Mouse (Mus musculus) embryonic facial prominence, embryonic 12.5 days (tissue): ENCODE results near the gene Enpp3. TPM values are rescaled to one million over a fixed set of nuclear protein-coding genes. Genes with fewer than 3 reads are reported as not detected.
A peak's percentile ranks its signal among the peaks of the same experiment; 100 is the strongest.

Experiments used
- ATAC-seq: fragments of 200-750 bp; cut with Nextera tagmentation; 2 replicates; pipeline ENCODE4 v1.8.0; 2017; ENCODE audit not compliant: insufficient number of reproducible peaks, insufficient read depth, low FRiP score, low TSS enrichment
- H3K27ac ChIP-seq: fragments of 300-500 bp; sonication (generic); 2 replicates; pipeline ENCODE4 v1.5.1; 2016; ENCODE audit warnings: mild to moderate bottlenecking
- H3K27me3 ChIP-seq: fragments of 300-500 bp; sonication (generic); 2 replicates; pipeline ENCODE4 v1.6.1; 2016; ENCODE audit warnings: mild to moderate bottlenecking, moderate library complexity
- H3K36me3 ChIP-seq: fragments of 300-500 bp; sonication (generic); 2 replicates; pipeline ENCODE4 v1.6.1; 2016; ENCODE audit warnings: mild to moderate bottlenecking
- H3K4me1 ChIP-seq: fragments of 300-500 bp; sonication (generic); 2 replicates; pipeline ENCODE4 v1.6.1; 2016
- H3K4me2 ChIP-seq: fragments of 300-500 bp; sonication (generic); replicated peaks from 2 replicates; pipeline ENCODE4 v1.6.1; 2016; ENCODE audit warnings: mild to moderate bottlenecking, moderate library complexity
- H3K4me3 ChIP-seq: fragments of 300-500 bp; sonication (generic); 2 replicates; pipeline ENCODE4 v1.5.1; 2016; ENCODE audit warnings: mild to moderate bottlenecking
- H3K9ac ChIP-seq: fragments of 300-500 bp; sonication (generic); 2 replicates; pipeline ENCODE4 v1.6.1; 2016; ENCODE audit warnings: mild to moderate bottlenecking, moderate library complexity
- H3K9me3 ChIP-seq: fragments of 300-500 bp; sonication (generic); 2 replicates; pipeline ENCODE4 v1.6.1; 2016; ENCODE audit warnings: mild to moderate bottlenecking, moderate library complexity
- WGBS: fragments of 180-500 bp; shearing (Covaris S2); methylation state at CpG from one replicate; pipeline ENCODE4 v1.1.7; 2016; 5-methylcytosine and 5-hydroxymethylcytosine counted together
- polyA plus RNA-seq: library from polyadenylated mRNA; unstranded; fragments of >200 nt; fragmentation: Nextera tagmentation; extraction: Ambion mirVana; gene quantifications from 2 replicates; pipeline ENCODE4 v1.2.1, GENCODE M21; 2016

The Enpp3 gene
- 6.2 and 8.1 TPM in 2 replicates for polyA plus RNA-seq

- no peaks in the 10 kb centered on the region for H3K36me3 ChIP-seq
- H3K4me2 ChIP-seq: no peak within 1 kb of the TSS
- WGBS: 62% methylated on average over 1 of the region's 1 CpGs
- no peaks in the 10 kb centered on the region for H3K4me1 ChIP-seq
- H3K9ac ChIP-seq: no peak within 1 kb of the TSS
- no peak within 1 kb of the TSS for H3K4me3 ChIP-seq
- no peaks in the 10 kb centered on the region for H3K9me3 ChIP-seq
- no peak within 1 kb of the TSS for H3K27ac ChIP-seq
- no peaks in the 10 kb centered on the region for H3K27me3 ChIP-seq
- ATAC-seq: no peak
Observed at GRCm38 (mm10) chr10:24842676-24843075, at the start of gene Enpp3. TSS of gene Enpp3 (minus strand) at chr10:24842823.

DNA sequence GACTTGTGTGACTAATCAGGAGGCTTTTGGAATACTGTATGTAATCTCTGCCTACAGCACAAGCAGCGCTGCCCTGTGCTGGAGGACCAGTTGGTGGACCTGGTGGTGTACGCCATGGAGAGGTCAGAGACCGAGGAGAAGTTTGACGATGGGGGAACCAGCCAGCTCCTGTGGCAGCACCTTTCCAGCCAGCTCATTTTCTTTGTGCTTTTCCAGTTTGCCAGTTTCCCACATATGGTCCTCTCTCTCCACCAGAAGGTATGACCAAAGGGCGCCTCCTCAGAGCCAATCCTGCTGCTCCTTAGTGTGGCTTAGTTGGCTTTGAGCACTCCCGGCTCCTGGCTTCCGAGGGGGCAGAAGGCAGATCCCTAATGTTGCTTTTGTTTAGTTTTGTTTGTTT, 45.7 kb upstream of the Enpp3 start:
- Histone ChIP-seq H3K4me2 (no peak overlapping the region), H3K9ac (no peak overlapping the region), H3K36me3 (peaks cover 71% of the 10 kb centered on the region), H3K4me1 (no peaks in the 10 kb centered on the region), H3K4me3 (no peak overlapping the region), H3K27ac (no peak overlapping the region), H3K9me3 (no peaks in the 10 kb centered on the region), H3K27me3 (no peaks in the 10 kb centered on the region)
- WGBS: 95% methylated on average over 7 of the region's 7 CpGs
- no peak for ATAC-seq

GRCm38 (mm10) chr10:24886008-24886407, 43.4 kb upstream of the Enpp3 start:
- H3K9ac ChIP-seq: no peak overlapping the region
- no peak overlapping the region for H3K4me3 ChIP-seq
- no peaks in the 10 kb centered on the region for H3K4me1 ChIP-seq
- WGBS: 82% methylated on average over 9 of the region's 9 CpGs
- H3K4me2 ChIP-seq: no peak overlapping the region
- H3K27me3 ChIP-seq: no peaks in the 10 kb centered on the region
- ATAC-seq: no peak
- no peaks in the 10 kb centered on the region for H3K9me3 ChIP-seq
- H3K36me3 ChIP-seq: peaks cover 74% of the 10 kb centered on the region
- no peak overlapping the region for H3K27ac ChIP-seq

DNA sequence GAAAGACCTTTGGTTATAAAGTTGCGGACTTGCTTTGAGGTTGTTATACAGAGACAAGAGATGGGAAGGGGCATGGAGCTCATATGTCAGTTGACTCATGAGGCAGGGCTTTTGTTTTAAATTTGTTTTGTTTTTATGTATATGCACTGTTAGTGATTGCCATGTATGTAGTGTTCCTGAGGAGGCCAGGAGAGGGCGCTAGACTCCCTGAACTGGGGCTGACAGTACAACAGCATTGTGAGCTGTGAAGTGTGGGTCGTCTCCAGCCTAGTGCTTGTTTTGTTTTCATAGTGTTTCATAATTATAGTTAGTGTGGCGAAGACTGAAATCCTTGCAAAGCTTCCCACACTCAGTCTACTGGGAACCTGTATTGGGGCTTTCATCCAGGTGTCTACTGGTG, 31.0 kb upstream of the Enpp3 start:
- Histone ChIP-seq H3K9ac (no peak overlapping the region), H3K36me3 (peaks cover 65% of the 10 kb centered on the region), H3K4me2 (no peak overlapping the region), H3K4me3 (no peak overlapping the region), H3K9me3 (no peaks in the 10 kb centered on the region), H3K27me3 (no peaks in the 10 kb centered on the region), H3K27ac (no peak overlapping the region), H3K4me1 (0 out of 2 replicates have a peak, but pooled peaks cover 3% of the 10 kb centered on the region)
- 79% methylated on average over 4 of the region's 4 CpGs for WGBS
- ATAC-seq: no peak

DNA sequence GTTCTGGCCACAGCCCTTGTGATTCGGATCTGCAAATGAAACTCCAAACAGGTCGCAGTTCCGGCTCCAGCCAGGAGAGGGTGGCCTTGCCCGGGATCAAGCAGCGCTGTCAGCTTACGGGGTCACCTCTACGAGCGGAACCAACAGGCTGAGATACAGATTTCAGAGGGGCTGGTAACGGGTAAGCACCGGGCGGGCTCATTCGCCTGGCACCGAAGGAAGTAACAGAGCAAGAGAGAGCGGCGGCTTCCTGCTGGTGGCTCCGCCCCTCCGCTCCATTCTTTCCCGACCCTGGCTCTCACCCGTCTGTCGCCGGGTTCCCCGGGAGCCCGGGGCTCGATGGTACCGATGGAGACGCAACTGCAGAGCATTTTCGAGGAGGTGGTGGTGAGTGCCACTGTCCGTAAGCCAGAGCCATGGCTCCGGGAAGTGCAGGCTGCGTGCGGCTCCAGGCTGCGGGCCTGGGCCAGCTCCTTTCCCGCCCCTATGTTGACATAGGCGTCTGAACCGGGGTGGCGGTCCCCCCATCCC, 27.2 kb upstream of the Enpp3 start, which contains the start of gene Med23:
TSS of gene Med23 (plus strand) at position 227 of the 531 bp plus-strand sequence.
- under 1% methylated on average over 36 of the region's 36 CpGs for WGBS
- Histone ChIP-seq H3K9me3 (no peaks in the 10 kb centered on the region), H3K9ac (peak within 1 kb of the TSS; percentile 80), H3K36me3 (peaks cover 31% of the 10 kb centered on the region), H3K4me1 (0 out of 2 replicates have a peak, but pooled peaks cover 3% of the 10 kb centered on the region), H3K27me3 (no peaks in the 10 kb centered on the region), H3K4me3 (peak within 1 kb of the TSS; percentile 71), H3K4me2 (peak within 1 kb of the TSS; percentile 61), H3K27ac (no peak within 1 kb of the TSS)
- peak; percentile 98 for ATAC-seq

DNA sequence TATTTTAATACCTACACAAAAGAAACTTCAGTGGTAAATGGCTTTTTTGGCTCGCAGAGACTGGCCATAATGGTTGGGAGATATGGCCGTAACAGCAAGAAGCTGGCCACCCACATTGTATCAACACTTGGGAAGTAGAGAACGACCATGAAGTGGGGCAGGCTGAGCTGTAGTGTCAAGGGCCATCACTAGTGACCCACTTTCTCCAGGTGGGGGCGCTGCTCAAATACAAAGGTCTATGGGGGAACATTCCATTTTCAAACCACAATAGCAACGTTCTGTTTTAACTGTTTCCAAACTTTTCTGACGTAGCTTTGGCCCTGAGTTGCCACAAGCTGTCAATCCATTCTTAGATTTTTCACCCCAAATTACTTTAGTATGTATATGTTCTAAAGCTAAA, 21.8 kb upstream of the Enpp3 start:
- ATAC-seq: no peak
- no peaks in the 10 kb centered on the region for H3K9me3 ChIP-seq
- WGBS: 72% methylated on average over 6 of the region's 6 CpGs

DNA sequence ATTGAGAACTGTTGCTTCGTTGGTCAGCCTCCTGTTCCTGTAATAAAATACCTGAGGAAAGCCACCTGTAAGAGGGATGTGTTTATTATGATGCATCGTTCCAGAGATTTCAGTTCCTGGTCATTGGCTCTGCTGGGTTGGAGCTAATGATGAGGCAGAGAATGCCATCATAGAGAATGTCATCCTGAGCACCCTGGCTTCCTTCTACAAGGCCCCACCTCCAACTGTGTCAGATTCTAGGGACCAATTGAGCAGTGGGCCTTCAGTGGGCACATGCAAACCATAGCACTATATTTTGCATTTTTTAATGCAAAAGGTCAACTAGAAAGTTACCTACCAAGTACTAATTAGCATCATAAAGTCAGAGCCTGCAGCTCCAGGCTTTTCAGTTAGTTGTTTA, 20.5 kb upstream of the Enpp3 start:
- H3K36me3 ChIP-seq: no peaks in the 10 kb centered on the region
- no peaks in the 10 kb centered on the region for H3K4me1 ChIP-seq
- H3K9ac ChIP-seq: no peak overlapping the region
- H3K4me3 ChIP-seq: no peak overlapping the region
- no peak overlapping the region for H3K4me2 ChIP-seq
- no peaks in the 10 kb centered on the region for H3K27me3 ChIP-seq
- H3K27ac ChIP-seq: no peak overlapping the region
- ATAC-seq: no peak
- no peaks in the 10 kb centered on the region for H3K9me3 ChIP-seq
- WGBS: 70% methylated on average over 2 of the region's 2 CpGs

More for the DNA sequence above, 21.8 kb upstream of the Enpp3 start:
- Histone ChIP-seq H3K27me3 (no peaks in the 10 kb centered on the region), H3K36me3 (no peaks in the 10 kb centered on the region), H3K27ac (no peak overlapping the region), H3K4me1 (no peaks in the 10 kb centered on the region), H3K4me3 (no peak overlapping the region), H3K9ac (no peak overlapping the region), H3K4me2 (no peak overlapping the region)

DNA sequence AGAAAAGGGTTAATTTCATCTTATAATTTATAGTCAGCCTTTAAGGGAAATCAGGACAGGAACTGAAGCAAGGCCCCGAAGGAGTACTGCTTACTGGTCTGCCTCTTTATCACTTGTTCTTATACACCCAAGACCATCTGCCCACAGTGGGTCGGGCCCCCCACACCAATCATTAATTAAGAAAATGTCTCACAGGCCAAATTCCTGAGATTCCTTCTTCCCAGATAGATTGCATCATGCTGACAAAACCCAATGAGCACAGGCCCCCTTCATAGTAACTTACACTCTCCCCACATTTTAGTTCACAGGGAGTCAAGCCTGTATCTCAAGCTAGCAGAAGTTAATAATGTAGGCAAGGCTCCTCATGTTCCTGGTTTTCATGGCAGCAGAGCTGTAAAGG, 625 bp downstream of the Enpp3 start:
- no peaks in the 10 kb centered on the region for H3K27me3 ChIP-seq
- no peaks in the 10 kb centered on the region for H3K4me1 ChIP-seq
- H3K4me2 ChIP-seq: no peak overlapping the region
- H3K9ac ChIP-seq: no peak overlapping the region
- H3K9me3 ChIP-seq: no peaks in the 10 kb centered on the region
- no peak for ATAC-seq
- no peak overlapping the region for H3K27ac ChIP-seq
- H3K36me3 ChIP-seq: no peaks in the 10 kb centered on the region
- no peak overlapping the region for H3K4me3 ChIP-seq
- 34% methylated on average over 2 of the region's 2 CpGs for WGBS

- no peaks in the 10 kb centered on the region for H3K27me3 ChIP-seq
- 0 out of 2 replicates have a peak, but pooled peaks cover 5% of the 10 kb centered on the region for H3K4me1 ChIP-seq
- H3K4me3 ChIP-seq: no peak overlapping the region
- H3K9me3 ChIP-seq: no peaks in the 10 kb centered on the region
- WGBS: 86% methylated on average over 4 of the region's 4 CpGs
- H3K27ac ChIP-seq: no peak overlapping the region
- H3K36me3 ChIP-seq: no peaks in the 10 kb centered on the region
- ATAC-seq: no peak
- no peak overlapping the region for H3K4me2 ChIP-seq
- H3K9ac ChIP-seq: no peak overlapping the region
Observed at GRCm38 (mm10) chr10:24840795-24841194, 1.8 kb downstream of the Enpp3 start.

GRCm38 (mm10) chr10:24836366-24837038, 6.1 kb downstream of the Enpp3 start:
- H3K4me1 ChIP-seq: peaks cover 16% of the 10 kb centered on the region; the same call in 1 of the 2 replicates
- peak overlapping the region; percentile 46 for H3K4me2 ChIP-seq
- peak; percentile 10; the same call in 1 of the 2 replicates for ATAC-seq
- no peaks in the 10 kb centered on the region for H3K27me3 ChIP-seq
- H3K27ac ChIP-seq: no peak overlapping the region
- no peak overlapping the region for H3K4me3 ChIP-seq
- 31% methylated on average over 4 of the region's 4 CpGs for WGBS
- H3K9ac ChIP-seq: no peak overlapping the region
- no peaks in the 10 kb centered on the region for H3K36me3 ChIP-seq
- no peaks in the 10 kb centered on the region for H3K9me3 ChIP-seq

DNA sequence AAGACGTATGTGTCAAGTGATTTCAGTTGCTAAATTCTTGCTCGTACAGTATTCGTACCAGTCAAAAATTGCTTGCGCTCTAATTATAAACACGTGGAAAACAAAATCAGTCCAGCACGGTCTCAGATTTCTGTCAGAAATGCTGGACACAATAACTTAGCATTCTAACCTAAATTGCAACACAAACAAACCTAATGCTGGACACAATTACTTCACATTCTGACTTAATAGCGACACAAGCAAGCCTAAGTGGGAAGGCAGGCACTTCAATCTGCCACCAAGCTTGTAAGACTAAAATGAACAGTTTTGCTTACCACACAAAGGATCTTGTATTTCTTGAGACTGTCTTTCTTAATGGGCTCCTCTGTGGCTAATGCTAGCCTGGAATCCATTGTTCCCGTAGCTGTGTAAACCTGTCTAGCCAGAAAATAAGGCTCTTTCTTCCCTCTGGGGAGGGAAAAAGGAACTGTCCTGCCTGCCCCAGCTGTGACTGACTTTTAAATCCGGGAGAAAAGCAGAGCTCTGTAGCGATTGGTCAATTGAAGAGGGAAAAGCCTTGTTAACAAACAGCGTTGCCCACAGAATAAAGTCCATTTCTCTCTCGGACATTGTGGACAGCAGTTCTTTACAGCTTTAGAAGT, 6.8 kb downstream of the Enpp3 start:
- Histone ChIP-seq H3K4me2 (peak overlapping the region; percentile 46), H3K9me3 (no peaks in the 10 kb centered on the region), H3K27me3 (no peaks in the 10 kb centered on the region), H3K4me1 (peaks cover 16% of the 10 kb centered on the region; the same call in 1 of the 2 replicates), H3K9ac (peak overlapping the region; percentile 29), H3K4me3 (peak overlapping the region; percentile 19), H3K36me3 (no peaks in the 10 kb centered on the region), H3K27ac (peak overlapping the region; percentile 54)
- 3% methylated on average over 12 of the region's 12 CpGs for WGBS
- ATAC-seq: 0 out of 2 replicates have a peak, but pooled peaks have one; percentile 64
